Mouse (Mus musculus) cerebellum, postnatal 25 days (tissue): ENCODE measurements around the gene Pan2.
"Not testable (repeated sequence)": the region's sequence is repeated elsewhere in the genome, so short reads cannot be mapped to it uniquely, and the experiment has no call there.

Experiments used
- DNase-seq, 2 experiments: peaks; one replicate each; pipeline ENCODE4 v3.0.0; 2021; ENCODE audit warnings: mixed read lengths in 2 of 2

Pan2 gene

DNA sequence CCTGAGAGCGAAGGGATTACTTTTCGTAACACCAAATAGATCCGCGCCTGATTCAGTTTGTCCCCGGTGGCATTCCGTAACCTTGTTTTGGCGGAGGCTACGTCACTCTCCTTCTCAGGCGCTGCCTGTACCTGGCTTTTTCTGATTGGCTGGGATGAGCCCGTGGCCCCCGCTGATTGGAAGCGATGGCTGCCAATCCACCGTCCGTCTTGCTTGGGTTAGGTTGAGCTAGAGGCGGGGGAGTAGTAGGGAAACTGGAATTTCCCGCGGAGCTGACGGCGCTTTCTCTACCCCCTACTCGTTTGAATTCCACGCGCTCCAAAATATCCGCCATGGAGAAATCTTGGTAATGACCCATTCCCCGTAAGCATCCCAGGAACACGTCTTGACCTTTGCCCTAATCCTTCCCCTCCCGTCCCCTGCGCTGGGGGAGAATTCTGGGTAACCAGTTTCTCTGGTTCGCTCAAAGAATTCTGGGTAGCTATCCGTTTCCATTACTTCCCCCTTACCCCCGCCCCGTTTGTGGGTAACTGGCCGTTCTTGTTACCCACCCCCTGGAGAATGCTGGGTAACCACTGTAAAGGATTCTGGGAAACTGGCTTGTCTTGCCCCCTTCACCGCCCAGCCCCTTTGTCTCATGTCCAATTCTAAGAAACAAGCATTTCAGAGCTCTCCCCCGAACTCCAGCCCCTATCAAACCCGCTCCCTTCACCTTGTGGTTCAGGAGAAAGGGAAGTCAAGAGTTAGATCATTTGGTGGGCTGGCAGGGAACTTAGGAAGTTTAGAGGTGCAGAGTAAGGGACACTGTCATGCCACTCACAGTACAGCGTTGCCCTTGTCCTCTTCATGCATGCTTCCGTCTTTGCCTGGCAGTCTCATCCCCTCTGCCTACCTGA lies at the start of gene Pan2:
Gene Pan2, plus strand, starts transcription at position 210 of the 896 bp plus-strand sequence.
- DNase-seq = peak; percentile 100

DNA sequence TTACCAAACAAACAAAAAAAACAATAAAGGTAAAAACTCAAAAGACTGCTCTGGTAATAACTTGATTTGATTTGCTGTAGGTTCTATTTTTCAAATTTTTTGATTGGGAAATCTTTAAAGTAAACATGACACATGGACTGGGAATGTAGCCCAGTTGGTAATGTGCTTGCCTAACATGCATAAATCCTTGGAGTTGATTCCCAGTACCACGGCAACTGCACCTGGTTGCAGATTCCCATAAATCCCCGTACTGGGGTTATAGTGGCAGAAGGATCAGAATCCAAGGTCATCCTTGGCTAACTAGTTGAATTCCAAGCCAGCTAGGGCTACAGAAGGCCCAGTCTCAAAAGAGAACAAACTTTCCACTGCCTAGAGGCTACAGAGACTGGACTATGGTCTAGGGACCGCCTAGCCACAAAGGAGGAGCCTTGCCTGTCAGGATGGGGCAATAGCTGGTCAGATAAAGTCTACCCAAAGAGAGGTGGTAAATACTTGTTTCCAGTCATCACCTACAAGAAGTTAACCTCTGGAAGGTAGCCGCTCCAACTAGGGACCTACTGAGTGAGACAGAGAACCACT lies 49.4 kb upstream of the Pan2 start, which contains the start of gene Apon:
Gene Apon, plus strand, starts transcription at position 420 of the 579 bp plus-strand sequence.
- no peak for DNase-seq

DNA sequence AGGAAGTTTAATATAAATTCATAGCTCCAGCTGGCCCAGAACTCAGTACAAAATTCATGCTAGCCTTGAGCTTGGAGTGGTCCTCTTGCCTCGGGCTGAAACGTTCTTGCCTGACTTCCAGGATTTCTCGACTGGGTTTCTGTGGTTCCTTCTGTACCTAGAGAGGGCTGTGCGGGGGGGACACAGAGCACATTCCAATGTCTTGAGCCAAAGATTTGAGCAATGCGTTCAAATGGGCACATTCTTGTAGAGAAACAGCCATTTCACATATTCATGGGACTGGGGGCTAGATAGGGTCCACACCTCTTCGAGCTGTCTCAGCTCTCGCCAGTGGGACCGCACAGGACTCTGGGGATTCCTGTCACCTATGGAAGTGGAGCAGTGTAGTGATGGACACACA lies 47.2 kb upstream of the Pan2 start:
- DNase-seq = no peak

DNA sequence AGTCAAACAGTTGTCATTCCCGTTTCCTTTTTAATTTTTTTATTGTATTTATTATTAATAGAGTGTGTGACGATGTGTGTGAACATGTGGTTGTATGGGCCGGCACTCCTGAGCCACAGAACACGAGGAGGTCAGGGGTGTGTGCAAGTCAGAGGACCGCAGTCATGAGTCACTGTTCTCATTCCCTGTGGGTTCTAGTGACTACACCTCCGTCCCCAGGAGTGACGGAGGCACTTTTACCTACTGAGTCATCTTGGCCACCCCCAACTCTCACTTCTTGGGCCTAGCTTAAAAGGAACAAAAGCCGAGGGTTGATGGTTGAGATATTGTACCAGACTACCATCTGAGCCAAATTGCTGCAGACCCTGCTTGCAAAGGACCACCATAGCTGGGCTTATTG lies 46.8 kb upstream of the Pan2 start:
- no peak for DNase-seq

DNA sequence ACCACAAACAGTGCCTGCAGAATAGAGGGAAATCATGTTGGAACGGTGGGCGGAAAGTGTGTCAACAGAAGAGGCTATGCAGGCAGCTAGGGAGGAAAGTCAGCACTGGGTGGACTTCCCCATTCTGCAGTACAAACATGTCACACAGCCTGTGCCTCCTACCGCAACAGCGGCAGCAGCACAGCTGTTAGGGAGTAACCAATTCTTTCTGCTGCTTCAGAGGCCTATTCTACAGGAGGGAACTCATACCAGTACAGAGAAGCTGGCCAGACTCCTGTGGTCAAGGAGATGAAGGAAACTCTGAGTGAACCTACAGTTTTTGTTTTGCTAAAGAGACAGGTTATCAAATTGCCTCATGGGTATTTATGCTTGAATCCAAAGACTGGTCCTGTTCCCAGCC lies 44.2 kb upstream of the Pan2 start:
- DNase-seq = no peak

DNA sequence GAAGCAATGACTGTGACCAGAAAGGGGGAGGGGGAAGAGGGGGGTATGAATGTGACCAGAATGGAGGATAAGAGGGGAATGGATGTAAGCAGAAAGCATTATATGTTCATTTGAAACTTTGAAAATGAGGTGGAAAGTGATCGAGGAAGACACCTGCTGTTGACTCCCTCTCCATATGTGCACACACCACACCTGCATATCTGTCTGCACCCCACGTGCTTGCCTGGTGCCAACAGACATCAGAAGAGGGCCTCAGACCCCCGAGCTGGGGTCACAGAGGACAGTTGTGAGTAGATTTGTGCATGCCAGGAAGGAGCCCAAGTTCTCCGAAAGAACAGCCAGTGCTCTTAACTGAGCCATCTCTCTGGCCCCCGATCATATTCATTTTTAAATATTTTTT lies 43.2 kb upstream of the Pan2 start:
- DNase-seq = no peak

DNA sequence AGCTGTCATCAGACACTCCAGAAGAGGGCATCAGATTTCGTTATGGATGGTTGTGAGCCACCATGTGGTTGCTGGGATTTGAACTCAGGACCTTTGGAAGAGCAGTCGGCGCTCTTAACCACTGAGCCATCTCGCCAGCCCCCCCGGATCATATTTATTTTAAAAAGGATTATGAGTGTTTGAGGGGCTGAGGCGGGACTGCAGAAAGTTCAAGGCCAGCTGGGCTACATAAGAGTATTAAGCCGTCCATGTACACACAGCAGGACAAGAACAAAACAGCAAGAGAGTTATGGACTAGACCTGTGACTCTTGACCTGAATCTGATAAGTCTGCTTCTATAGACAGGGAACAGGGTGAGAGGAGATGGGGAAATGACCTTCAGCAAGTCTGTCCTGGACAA lies 42.8 kb upstream of the Pan2 start:
- not testable (repeated sequence) for DNase-seq

DNA sequence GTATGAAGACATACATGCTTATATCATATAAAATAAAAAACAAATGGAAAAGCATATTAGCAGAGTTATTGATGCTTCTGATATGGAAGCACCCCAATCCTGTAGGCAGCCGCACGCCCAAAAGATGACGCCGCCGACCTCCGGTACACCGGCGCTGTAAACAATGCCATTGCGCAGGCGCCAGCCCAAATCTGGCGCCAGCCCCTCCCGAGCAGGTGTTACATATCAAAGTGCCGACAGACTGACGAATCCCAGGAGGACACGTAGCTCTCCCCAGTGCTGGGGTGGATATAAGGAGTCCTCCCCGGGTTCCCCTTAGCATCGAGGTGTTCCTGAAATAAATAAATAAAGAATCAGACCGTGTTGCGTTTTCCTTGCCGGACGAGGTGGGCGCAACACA lies 40.8 kb upstream of the Pan2 start:
- DNase-seq = no peak

DNA sequence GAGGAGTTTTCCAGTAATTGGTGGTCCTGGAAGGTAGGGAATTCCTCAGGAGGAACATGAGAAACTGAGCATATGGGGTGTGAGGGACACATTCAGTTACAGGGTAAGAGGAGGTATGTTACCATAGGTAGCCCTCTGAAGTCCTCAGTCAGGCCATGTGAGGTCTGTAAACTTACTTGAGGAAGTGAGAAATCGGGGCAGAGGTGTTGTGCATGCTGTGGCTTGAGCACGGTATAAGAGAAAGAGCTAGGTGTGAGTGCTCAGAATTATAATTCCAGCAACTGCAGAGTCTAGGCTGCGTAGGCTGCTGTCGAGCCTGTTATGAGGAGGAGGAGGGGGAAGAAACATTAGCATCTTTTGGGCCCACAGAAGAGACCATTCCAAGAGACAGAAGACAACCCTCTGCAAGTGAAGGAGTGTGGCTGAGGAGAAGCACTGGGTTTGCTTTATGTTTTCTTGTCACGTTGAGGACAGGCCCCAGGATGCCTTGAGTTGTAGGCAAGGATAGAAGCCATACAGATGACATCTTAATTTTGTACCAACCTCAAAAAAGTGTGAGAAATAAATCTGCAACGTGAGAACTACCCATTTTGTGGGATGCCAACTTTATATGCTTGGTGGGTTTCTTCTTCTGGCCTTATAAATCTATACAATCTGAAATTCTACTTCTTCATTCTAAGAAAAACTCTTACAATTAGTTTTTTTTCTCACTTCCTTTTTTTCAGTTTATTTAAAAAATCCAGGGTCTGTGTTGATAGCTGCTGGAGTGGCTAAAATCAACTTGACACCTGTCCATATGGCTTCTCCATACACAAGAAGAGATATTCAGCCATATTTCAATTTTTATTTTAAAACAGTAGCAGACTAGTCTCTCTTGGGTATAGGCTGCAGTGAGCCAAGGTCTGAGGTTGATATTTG lies 39.5 kb upstream of the Pan2 start:
- no peak for DNase-seq

DNA sequence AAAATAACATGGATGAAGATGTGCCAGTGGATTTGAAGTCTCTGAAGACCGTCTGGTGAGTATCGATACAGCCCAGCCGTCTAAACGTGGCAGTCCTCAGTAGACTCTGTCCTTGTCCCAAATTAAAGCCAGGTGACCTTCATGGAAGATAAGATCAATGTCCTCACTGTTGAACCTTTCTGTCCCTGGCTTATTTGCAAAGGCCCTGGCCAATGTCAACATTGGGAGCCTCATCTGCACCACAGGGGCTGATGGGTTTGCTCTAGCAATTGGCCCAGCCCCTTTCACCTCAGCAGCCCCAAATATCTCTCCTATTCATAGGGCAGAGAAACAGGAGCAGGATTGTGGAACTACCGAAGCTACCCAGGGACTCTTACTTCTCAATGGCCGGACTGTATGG lies 34.8 kb upstream of the Pan2 start, which contains the start of gene Apof:
Gene Apof, plus strand, starts transcription at position 301 of the 400 bp plus-strand sequence.
- DNase-seq = no peak

DNA sequence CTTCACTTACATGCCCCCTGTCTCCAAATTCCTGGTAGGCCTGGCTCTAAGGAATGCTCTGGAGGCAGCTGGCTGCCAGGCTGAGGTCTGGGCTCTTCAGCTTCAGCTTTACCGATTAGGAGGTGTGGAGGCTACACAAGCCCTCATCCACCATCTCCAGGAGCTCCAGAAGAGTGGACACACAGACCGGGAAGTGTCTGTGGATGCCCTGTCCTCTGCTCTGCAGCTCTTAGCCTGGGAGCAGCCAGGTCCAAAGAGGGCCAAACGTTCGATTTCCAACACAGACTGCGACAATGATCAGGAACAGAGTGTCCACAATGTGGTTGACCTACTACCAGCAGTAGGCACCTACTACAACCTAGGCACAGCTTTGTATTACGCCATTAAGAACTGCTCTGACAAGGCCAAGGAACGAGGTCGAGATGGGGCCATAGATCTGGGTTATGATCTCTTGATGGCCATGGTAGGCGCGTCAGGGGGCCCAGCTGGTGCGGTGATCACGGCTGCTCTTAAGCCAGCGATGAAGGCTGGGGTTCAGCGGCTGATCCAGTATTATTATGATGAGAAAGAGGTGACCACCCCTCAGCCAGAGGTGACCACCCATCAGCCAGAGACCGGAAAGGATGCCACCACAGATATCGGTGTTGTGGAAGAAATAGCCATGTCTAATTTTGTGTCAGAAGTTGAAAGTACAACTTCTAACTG lies 33.8 kb upstream of the Pan2 start:
- no peak for DNase-seq

DNA sequence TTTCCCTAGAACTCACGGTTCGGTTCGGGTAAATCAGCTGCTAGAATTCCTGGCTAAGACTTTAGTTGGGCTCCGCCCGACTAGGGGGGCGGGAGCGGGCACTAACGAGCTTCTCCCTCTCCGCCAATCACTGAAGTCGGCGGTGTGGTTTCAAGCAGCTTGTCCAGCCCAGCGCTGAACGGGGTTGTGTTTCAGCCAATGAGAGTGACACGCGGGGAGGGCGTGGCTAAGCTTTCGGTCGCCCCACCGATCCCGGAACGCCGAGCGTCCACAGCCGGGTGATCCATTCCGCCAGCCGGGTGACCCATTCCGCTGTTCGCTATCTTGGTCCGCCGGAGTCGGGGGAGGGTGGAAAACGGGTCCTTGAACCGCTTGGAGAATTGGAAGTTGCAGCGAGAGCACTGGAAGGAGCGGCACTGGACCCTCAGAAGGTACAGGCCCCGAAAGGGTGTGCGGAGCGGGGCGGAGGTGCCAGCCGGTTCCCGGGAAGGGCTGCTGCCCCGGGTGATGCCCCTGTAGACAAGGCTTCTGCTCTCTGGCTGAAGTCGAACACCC lies 32.8 kb upstream of the Pan2 start, which contains the start of gene Stat2:
Gene Stat2, plus strand, starts transcription at position 273 of the 555 bp plus-strand sequence.
- peak; percentile 96 to 98 for DNase-seq

DNA sequence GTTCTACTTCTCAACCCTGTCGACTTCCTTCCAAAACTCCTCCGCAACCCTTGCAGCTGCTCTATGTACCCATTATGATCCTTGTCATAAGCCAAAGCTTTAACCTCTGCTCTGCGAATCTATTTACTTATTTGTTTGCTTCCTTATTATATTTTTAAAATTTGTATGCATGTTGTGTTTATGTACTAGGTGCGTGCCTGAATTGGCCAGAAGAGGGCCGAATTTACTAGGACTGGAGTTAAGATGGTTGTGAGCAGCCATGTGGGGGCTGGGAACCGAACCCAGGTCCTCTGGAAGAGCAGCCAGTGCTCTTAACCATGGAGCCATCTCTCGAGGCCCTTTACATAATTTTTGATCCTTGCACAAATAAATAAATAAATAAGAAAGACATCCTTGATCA lies 32.3 kb upstream of the Pan2 start:
- peak in 1 of 2 experiments; percentile 38 for DNase-seq

DNA sequence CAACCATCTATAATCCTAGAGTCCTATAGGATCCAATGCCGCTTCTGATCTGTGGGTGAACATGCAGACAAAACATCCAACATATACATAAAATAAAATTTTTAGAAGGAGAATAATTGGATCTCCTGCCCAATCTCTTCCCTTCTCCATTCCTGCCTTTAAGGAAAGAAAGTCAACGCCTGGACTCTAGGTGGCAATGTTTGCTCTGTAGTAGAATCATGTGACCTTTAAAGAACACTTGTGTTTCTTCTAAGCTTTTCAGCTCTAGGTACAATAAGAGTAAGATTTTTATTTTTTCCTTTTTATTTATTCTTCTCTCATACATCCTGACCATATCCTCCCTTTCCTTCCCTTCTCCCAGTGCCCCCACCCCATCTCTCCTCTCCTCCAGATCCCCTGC lies 31.3 kb upstream of the Pan2 start:
- peak in 1 of 2 experiments; percentile 51 for DNase-seq

DNA sequence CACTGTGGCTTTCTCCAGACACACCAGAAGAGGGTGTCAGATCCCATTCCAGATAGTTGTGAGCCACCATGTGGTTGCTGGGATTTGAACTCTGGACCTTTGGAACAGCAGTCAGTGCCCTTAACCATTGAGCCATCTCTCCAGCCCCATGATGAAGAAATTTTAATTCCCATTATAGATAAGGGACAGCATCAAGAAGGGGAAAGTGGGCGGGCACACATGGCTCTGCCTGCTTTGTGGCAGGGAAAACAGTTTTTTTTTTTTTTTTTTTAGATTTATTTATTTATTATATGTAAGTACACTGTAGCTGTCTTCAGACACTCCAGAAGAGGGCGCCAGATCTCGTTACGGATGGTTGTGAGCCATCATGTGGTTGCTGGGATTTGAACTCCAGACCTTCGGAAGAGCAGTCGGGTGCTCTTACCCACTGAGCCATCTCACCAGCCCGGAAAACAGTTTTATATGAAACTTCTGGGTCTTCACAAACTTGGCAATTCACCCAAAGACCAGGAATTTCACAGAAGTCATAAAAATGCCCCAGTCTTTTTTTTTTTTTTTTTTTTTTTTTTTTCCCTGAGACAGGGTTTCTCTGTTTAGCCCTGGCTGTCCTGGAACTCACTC lies 30.2 kb upstream of the Pan2 start:
- DNase-seq = not testable (repeated sequence)

DNA sequence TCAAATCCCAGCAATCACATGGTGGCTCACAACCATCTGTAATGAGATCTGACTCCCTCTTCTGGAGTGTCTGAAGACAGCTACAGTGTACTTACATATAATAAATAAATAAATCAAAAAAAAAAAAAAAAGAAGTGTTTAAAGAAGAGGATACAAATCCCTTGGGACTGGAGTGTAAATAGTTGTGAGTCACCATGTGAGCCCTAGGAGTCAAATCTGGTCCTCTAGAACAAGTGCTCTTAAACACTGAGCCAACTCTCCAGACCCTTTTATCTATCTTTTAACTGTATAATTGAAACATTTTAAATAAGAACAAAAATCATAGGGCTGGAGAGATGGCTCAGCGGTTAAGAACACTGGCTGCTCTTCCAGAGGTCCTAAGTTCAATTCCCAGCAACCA lies 27.8 kb upstream of the Pan2 start:
- DNase-seq = not testable (repeated sequence)

DNA sequence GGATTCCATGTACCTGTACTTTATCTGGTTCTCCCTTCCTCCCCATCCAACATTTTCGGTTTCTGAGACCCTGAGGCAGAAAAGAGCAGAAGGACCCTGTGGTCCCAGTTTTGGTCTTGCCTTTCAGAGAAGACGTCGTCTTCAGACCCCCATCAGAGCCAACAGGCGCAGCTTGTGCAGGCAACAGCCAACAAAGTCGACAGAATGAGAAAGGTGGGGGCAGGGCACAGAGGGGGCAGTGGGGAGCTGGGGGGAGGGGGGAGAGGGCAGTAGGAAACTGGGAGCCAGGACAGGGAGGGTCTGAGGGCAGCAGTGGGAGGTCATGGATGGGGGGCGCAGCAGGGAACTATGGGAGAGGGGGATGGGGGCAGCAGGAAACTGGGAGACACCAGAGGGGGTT lies 25.0 kb upstream of the Pan2 start:
- DNase-seq = no peak

DNA sequence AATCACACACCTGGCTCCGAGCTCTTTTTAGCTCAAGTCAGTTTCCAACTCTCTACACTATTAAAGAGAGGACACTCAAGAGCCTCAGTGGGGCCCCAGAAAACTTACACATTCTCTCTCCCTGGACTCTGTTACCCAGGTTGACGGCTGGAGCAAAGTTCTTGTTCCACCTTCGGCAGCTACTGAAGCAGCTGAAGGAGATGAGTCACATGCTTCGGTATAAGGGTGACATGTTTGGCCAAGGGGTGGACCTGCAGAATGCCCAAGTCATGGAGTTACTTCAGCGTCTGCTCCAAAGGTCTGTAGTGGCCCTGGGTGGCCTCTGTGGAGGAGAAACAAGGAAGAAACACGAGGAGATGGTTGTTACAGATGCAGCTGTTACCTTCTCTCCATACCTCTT lies 22.2 kb upstream of the Pan2 start:
- DNase-seq = no peak

DNA sequence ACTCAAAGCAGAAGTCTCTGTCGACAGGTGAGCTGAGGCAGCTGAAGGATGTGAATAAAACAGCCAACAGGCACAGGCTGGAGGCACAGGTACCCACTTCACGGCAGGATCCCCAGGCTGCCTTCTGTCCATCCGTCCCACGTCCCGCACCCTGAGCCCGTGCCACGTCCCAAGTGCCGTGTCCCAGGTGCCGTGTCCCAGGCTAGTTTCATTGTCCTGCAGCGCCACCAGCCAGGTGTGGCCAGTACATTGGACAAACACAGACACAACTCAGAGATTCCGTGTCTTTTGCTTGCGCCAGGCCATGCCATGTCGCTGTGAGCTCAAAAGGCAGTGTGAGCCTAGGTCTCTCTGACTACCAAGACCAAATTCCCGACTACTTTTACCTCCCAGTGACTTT lies 21.5 kb upstream of the Pan2 start:
- peak in 1 of 2 experiments; percentile 47 for DNase-seq

DNA sequence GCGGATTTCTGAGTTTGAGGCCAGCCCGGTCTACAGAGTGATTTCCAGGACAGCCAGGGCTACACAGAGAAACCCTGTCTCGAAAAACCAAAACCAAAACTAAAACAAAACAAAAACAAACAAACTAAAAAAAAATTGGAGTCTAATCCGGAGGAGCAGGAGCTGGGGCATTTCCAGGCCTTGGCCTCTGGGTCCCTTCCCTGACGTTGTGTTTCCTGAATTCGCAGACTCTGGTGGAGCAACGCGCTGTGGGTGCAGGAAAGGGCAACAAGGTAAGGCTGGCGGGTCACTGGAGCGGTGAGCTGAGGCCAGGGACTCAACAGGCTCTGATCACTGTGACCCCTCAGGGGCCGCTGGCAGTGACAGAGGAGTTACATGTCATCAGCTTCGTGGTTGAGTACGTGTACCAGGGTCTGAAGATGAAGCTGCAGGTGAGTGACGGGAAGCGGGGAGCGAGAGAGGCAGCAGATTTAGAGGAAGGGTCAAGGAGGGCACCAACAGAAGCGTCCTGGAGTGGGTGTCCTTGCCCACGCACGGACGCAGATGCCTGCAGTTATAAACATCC lies 20.2 kb upstream of the Pan2 start:
- peak in 1 of 2 experiments; percentile 55 for DNase-seq
